Mouse (Mus musculus): Measurements from ENCODE around the gene Setd1b.

- no peak for TF ChIP-seq EP300 (IDR thresholded peaks at IDR 0.05; ENCODE audit: low read depth)
- TF ChIP-seq CTCF (IDR thresholded peaks at IDR 0.05; ENCODE audit: low read depth): no peak
These were observed 10.9 kb downstream of the Setd1b start for GRCm38 (mm10) chr5:123152901-123153300.

Measured in liver, embryonic 14.5 days (tissue).